Mouse (Mus musculus): ENCODE data around the gene Prss12. TPM values are rescaled to one million over a fixed set of nuclear protein-coding genes. Genes with fewer than 3 reads are reported as not detected.

The Prss12 gene
- total RNA-seq, 1 experiment: 1.3 TPM

- in situ Hi-C loops (cut with MboI; ENCODE audit: low sequenced_read_pairs in 2 of 2, unreplicated experiment in 2 of 2): no loop called here
- H3K9me3 ChIP-seq (ENCODE audit: control insufficient read depth, insufficient read depth, low read depth, low read length): no peaks in the 10 kb centered on the region
- peaks cover 7% of the 10 kb centered on the region for H3K36me3 ChIP-seq (ENCODE audit: control insufficient read depth, insufficient read depth, low read length, poor library complexity, severe bottlenecking)
- TF ChIP-seq ZC3H11A (IDR thresholded peaks at IDR 0.05; ENCODE audit: borderline replicate concordance, low read depth, low read length) (no peak), MAFK (IDR thresholded peaks at IDR 0.05; ENCODE audit: insufficient read depth, low read depth, low read length) (no peak), HCFC1 (IDR thresholded peaks at IDR 0.05; ENCODE audit: borderline replicate concordance, insufficient read depth, low read length) (no peak), CHD2 (IDR thresholded peaks at IDR 0.05; ENCODE audit: low read depth, low read length) (no peak), ZNF384 (IDR thresholded peaks at IDR 0.05; ENCODE audit: low read depth, low read length) (no peak)
- no peak overlapping the region for H3K9ac ChIP-seq (ENCODE audit: insufficient read depth, low read depth, low read length, poor library complexity, severe bottlenecking)
- no peak overlapping the region for H3K4me3 ChIP-seq (ENCODE audit: insufficient read depth in 1 of 2, low read depth in 1 of 2, low read length in 2 of 2, poor library complexity in 1 of 2, severe bottlenecking in 1 of 2)
- no peaks in the 10 kb centered on the region for H3K4me1 ChIP-seq (ENCODE audit: control insufficient read depth in 2 of 2, insufficient read depth in 2 of 2, low read length in 2 of 2, poor library complexity in 1 of 2)
- DNase-seq (ENCODE audit: low read depth, low spot score): no peak
- no peak overlapping the region for H3K27ac ChIP-seq (ENCODE audit: insufficient read depth, low read depth, low read length, poor library complexity, severe bottlenecking)
Measured at GRCm38 (mm10) chr3:123503943-123504342, 57.2 kb downstream of the Prss12 start.

DNA sequence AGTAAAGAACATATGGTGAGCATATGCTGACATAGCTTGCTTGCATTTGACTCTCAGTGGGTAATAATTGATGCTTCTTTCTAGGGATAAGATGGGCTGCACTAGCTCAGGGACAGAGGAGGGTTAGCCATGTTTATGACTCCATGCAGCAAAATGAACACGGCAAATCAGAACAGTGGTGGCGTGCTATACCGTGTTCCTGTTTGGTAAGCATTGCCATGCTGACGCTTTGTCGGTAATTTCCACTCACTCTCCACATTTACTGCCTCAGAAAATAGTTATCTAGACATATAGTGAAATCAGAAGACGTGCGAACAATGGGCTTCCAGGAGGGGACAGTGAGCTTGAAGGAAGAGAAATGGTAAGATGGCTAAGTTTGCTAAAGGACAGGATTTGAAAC is 58.1 kb downstream of the Prss12 start:
- no peak for DNase-seq (ENCODE audit: low read depth, low spot score)
- in situ Hi-C loops (cut with MboI; ENCODE audit: low sequenced_read_pairs in 2 of 2, unreplicated experiment in 2 of 2): no loop called here

DNA sequence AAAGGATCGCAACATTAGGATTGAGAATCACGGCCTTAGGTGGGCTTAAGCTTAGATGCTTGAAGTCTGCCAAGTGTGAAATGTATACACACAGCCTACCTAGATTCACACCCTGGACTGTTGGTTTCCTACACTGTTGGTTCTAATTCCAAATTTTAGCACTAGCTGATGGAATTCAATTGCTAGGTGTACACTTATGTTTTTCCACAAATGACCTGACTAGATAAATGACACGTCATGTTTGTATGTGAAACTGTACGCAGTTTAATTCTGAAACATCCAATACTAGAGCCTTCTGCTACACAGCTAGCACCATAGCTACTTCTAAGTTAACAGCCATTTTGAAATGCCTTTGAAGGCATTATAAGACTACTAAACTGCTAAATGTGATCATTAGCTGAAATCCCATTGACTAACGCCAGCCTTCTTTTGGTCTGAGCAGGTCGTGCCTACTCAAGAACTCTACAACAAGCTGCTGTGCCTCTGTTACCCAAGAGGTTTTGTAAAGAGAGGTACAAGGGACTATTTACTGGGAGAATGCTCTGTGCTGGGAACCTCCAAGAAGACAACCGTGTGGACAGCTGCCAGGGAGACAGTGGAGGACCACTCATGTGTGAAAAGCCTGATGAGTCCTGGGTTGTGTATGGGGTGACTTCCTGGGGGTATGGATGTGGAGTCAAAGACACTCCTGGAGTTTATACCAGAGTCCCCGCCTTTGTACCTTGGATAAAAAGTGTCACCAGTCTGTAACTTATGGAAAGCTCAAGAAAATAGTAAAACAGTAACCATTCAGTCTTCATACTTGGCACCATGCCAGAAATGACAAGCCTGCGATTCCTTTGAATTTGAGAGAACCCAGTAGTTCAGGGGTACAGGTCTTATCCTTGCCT is 59.3 kb downstream of the Prss12 start:
- H3K4me3 ChIP-seq (ENCODE audit: insufficient read depth in 1 of 2, low read depth in 1 of 2, low read length in 2 of 2, poor library complexity in 1 of 2, severe bottlenecking in 1 of 2): no peak overlapping the region
- DNase-seq (ENCODE audit: low read depth, low spot score): peak; percentile 40
- no peak overlapping the region; the same call in 1 of the 2 replicates for H3K27ac ChIP-seq (ENCODE audit: insufficient read depth, low read depth, low read length, poor library complexity, severe bottlenecking)
- peaks cover 7% of the 10 kb centered on the region for H3K36me3 ChIP-seq (ENCODE audit: control insufficient read depth, insufficient read depth, low read length, poor library complexity, severe bottlenecking)
- H3K9me3 ChIP-seq (ENCODE audit: control insufficient read depth, insufficient read depth, low read depth, low read length): no peaks in the 10 kb centered on the region
- TF ChIP-seq CHD2 (IDR thresholded peaks at IDR 0.05; ENCODE audit: low read depth, low read length): 0 out of 2 replicates have a peak, but pooled peaks have one; percentile 1
- TF ChIP-seq HCFC1 (IDR thresholded peaks at IDR 0.05; ENCODE audit: borderline replicate concordance, insufficient read depth, low read length): no peak
- H3K4me1 ChIP-seq (ENCODE audit: control insufficient read depth in 2 of 2, insufficient read depth in 2 of 2, low read length in 2 of 2, poor library complexity in 1 of 2): peaks cover 0 to 2% of the 10 kb centered on the region in 2 experiments; a peak in 1 of 4 replicates
- peak overlapping the region; percentile 62; the same call in 1 of the 2 replicates for H3K9ac ChIP-seq (ENCODE audit: insufficient read depth, low read depth, low read length, poor library complexity, severe bottlenecking)
- in situ Hi-C loops (cut with MboI; ENCODE audit: low sequenced_read_pairs in 2 of 2, unreplicated experiment in 2 of 2): no loop called here

More for the DNA sequence above, 58.1 kb downstream of the Prss12 start:
- Histone ChIP-seq H3K36me3 (ENCODE audit: control insufficient read depth, insufficient read depth, low read length, poor library complexity, severe bottlenecking) (peaks cover 7% of the 10 kb centered on the region), H3K9me3 (ENCODE audit: control insufficient read depth, insufficient read depth, low read depth, low read length) (no peaks in the 10 kb centered on the region), H3K4me3 (ENCODE audit: insufficient read depth in 1 of 2, low read depth in 1 of 2, low read length in 2 of 2, poor library complexity in 1 of 2, severe bottlenecking in 1 of 2) (no peak overlapping the region), H3K4me1 (ENCODE audit: control insufficient read depth in 2 of 2, insufficient read depth in 2 of 2, low read length in 2 of 2, poor library complexity in 1 of 2) (peaks cover 0 to under 1% of the 10 kb centered on the region in 2 experiments; a peak in 1 of 4 replicates), H3K27ac (ENCODE audit: insufficient read depth, low read depth, low read length, poor library complexity, severe bottlenecking) (no peak overlapping the region), H3K9ac (ENCODE audit: insufficient read depth, low read depth, low read length, poor library complexity, severe bottlenecking) (no peak overlapping the region)
- TF ChIP-seq ZC3H11A (IDR thresholded peaks at IDR 0.05; ENCODE audit: borderline replicate concordance, low read depth, low read length): no peak
- no peak for TF ChIP-seq HCFC1 (IDR thresholded peaks at IDR 0.05; ENCODE audit: borderline replicate concordance, insufficient read depth, low read length)
- TF ChIP-seq CHD2 (IDR thresholded peaks at IDR 0.05; ENCODE audit: low read depth, low read length): no peak
- no peak for TF ChIP-seq MAFK (IDR thresholded peaks at IDR 0.05; ENCODE audit: insufficient read depth, low read depth, low read length)
- no peak for TF ChIP-seq ZNF384 (IDR thresholded peaks at IDR 0.05; ENCODE audit: low read depth, low read length)

DNA sequence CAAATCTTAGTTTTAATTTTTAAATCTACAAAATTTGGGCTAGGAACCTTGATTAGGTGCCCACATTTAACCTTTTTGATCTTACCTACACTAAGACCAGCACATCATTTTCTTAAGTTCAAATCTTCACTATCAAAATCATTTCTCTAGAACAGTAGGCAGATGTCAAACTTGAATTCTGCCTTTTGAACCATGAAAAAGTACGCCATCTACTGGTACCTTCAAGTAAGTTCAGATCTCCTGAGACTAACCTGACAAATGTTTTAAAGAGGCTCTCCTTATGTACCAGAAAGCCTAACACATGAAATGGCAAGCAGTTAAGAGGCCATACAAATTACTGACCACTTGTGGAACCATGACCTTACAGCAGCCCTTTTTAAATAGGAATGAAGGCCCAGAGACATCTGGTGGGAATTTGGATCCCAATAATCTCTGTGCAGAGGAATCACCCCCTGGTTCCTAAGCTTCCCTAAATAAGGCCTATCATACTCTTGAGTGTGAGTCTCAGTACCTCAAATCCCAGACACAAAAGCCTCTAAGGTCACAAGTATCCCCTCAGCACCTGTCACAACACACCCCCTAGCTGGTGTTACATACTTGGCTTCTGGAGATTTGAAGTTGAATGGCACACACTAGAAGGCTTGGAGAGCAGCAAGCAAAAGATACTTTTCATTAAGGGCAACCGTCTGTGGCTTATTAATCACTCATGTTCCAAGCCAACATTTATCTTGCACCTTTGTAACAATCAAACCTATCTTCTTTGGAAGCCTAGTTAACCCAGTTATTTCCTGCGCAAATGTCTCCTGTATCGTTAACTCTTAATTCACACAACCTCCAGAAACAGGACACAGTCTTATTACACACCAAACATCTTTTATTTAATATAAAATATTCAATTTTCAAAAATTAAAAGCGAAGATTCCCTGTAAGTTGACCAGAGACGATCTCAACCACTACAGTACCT is 60.3 kb downstream of the Prss12 start:
- H3K9me3 ChIP-seq (ENCODE audit: control insufficient read depth, insufficient read depth, low read depth, low read length): no peaks in the 10 kb centered on the region
- peaks cover 7% of the 10 kb centered on the region for H3K36me3 ChIP-seq (ENCODE audit: control insufficient read depth, insufficient read depth, low read length, poor library complexity, severe bottlenecking)
- TF ChIP-seq HCFC1 (IDR thresholded peaks at IDR 0.05; ENCODE audit: borderline replicate concordance, insufficient read depth, low read length) (no peak), CHD2 (IDR thresholded peaks at IDR 0.05; ENCODE audit: low read depth, low read length) (0 out of 2 replicates have a peak, but pooled peaks have one; percentile 4), ZNF384 (IDR thresholded peaks at IDR 0.05; ENCODE audit: low read depth, low read length) (no peak)
- in situ Hi-C loops (cut with MboI; ENCODE audit: low sequenced_read_pairs in 2 of 2, unreplicated experiment in 2 of 2): no loop called here
- peak overlapping the region; percentile 19; the same call in 1 of the 2 replicates for H3K27ac ChIP-seq (ENCODE audit: insufficient read depth, low read depth, low read length, poor library complexity, severe bottlenecking)
- H3K9ac ChIP-seq (ENCODE audit: insufficient read depth, low read depth, low read length, poor library complexity, severe bottlenecking): peak overlapping the region; percentile 99
- peaks cover 0 to 2% of the 10 kb centered on the region in 2 experiments; a peak in 1 of 4 replicates for H3K4me1 ChIP-seq (ENCODE audit: control insufficient read depth in 2 of 2, insufficient read depth in 2 of 2, low read length in 2 of 2, poor library complexity in 1 of 2)
- peak; percentile 41 for DNase-seq (ENCODE audit: low read depth, low spot score)
- peak overlapping the region; percentile 89 to 90 for H3K4me3 ChIP-seq (ENCODE audit: insufficient read depth in 1 of 2, low read depth in 1 of 2, low read length in 2 of 2, poor library complexity in 1 of 2, severe bottlenecking in 1 of 2)

Measured in ES-E14 (cell line).